Mouse (Mus musculus) embryo, embryonic 10 days (tissue): ENCODE measurements at regions not wholly inside any gene's neighbourhood (a gene's known extent, or its start where the extent isn't known, plus 50 kb on each side); places are given as distances from the start of the nearest gene placed in this dataset.

Experiments used
- DNase-seq: peaks from one replicate; pipeline ENCODE4 v3.0.0-alpha.2; 2015; ENCODE audit warnings: low spot score

GRCm38 (mm10) chr16:74984207-74984606, 572.6 kb upstream of the Robo2 start:
- no peak for DNase-seq

- no peak for DNase-seq
Observed at GRCm38 (mm10) chr16:74966099-74966498, 554.5 kb upstream of the Robo2 start.

- no peak for DNase-seq
Observed at GRCm38 (mm10) chr16:74929739-74930138, 518.1 kb upstream of the Robo2 start.

DNA sequence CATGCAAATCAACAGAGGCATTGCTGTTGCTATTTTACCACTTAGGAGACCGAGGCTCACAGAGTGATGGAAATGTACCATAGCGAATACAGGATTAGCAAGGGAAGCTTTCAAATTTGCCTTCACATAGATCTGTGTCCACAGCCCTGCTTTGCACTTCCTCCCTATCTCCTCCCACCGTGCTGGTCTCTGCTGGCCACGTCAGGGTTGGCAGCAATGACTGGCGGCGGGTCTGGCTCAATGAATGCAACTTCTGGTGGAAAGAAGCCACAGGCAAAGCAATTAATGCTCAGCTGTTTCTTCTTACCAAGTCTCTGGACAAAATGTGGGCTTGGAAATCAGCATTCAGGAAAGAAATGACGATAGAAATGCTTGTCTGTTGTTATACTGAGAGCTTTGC, 489.2 kb upstream of the Robo2 start:
- DNase-seq = no peak

DNA sequence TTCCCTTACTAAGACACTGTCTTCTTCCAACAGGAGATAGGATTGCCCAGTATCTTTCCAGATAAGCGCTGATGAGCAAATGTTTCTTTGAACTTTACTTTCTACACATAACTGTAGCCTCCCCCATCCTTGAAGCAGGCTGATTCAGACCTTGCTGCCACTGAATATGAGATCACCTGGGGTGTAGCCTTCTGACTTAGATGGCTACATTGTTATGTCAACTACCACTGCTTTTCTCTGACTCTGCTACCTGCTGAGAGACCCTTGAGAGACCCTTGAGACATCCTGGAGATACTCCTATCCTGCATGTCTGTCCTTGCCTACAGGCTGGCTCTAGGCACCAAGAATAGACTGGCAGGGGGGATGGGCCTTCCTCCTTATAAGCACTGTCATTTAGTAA, 476.1 kb upstream of the Robo2 start:
- no peak for DNase-seq

DNA sequence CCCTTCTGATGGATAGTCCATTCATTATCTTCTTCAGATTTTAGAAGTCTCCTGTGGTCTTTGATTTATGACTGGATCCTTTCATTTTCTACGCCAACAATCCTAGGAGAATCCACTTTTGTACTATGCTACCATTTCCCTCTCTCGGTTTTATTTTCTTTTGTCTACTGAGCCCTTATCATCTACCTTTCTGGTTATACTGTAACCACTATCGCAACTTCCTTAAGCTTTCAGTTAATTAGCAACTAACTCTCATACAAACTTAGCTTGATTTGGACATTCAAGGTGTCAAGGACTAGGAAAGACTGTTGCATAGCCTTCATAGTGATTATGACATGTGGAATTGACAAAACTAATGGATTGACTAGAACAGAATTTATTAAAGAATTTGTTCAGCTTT, 467.0 kb upstream of the Robo2 start:
- DNase-seq = no peak

DNA sequence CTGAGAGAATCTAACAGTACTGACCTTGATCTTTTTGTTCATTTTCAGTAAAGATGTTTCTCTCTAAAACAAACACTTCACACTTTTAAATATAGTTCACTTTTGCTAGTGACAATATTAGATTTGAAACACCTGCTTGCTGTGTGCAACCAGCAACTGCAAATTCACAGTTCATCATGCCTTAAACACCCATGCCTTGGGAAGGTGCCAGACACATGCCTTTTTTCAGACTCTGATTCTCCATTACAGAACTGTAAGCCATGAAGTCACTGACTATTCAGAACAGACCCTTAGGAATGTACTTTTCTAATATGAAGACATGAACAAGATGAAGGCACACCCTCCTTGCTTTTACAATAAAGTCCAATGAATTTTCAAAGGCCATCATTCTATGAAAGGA, 462.1 kb upstream of the Robo2 start:
- no peak for DNase-seq

DNA sequence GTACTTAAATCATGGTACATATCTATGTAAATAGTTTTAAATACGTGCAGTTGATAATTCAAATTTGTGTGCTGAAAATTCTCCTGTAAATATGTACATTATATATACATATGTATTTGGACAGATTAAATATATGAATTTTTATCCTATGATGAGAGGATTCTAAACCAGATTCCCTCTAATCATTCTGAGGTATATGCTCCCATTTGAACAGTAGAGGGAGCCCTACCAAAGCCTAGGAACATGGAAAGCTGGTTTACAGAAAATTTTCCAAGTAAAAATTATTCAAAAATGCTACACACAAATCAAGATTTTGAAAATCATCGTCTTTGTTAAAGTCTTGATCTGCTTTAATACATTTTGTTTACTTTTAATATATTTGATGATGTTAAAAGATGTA, 446.1 kb upstream of the Robo2 start:
- peak; percentile 54 for DNase-seq

DNA sequence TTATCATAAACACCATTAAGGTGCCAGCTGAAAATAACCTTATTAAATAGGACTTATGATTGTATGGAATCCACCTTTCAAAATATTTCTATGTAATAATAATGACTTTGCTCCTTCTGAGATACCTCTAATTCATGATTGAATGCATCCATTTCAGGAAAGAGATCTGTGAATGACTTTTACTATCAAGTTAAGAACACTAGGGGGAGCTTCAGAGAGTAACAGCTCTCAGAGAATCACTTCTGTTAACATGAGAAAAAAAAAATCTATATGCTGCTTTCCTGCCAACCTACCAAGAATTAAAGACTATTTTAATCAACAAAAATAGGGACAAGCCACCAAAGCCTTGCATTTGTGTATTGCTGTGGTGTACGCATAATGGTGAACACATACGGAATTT, 428.4 kb upstream of the Robo2 start:
- DNase-seq = peak; percentile 37

DNA sequence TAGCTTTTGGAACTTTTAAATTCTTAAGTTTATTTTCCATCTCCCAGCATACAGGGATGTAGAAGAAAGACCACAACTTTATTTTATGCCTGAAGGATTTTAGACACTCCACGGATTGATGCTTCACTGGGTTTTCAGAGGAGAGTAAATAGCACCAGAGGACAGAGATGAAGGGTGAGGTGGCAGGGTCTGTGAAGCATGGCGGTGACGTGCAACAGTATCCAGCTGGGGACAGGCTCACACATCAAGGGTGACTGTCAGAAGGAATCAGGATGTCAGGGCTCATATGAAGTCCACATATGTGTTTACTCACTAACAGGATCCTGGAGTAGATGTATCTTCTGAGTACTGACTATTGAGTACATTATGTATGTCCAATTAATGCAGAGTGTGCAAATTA, 402.8 kb upstream of the Robo2 start:
- no peak for DNase-seq

GRCm38 (mm10) chr16:74809154-74809825, 397.7 kb upstream of the Robo2 start:
- DNase-seq = no peak

DNA sequence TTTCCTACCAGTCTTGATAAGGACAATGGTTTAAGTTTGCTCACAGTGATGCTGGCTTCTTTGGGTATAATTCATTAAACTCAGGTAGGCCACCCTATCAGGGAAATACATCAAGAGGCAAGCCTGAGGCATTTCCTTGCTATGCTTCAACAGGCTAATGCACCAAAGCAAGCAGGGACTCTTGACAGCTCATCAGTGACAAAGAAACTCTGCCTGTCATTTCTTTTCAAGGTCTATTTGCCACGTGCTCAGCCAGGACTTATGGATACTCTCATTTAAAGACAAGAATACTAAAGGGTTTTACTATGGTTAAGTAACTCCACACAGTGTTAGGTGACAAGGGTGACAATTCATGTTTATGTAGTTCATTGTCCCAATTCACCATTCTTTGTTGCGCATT, 395.1 kb upstream of the Robo2 start:
- DNase-seq = peak; percentile 21

GRCm38 (mm10) chr16:74801296-74801695, 389.7 kb upstream of the Robo2 start:
- DNase-seq = peak; percentile 81

GRCm38 (mm10) chr16:74796303-74796653, 384.7 kb upstream of the Robo2 start:
- no peak for DNase-seq

DNA sequence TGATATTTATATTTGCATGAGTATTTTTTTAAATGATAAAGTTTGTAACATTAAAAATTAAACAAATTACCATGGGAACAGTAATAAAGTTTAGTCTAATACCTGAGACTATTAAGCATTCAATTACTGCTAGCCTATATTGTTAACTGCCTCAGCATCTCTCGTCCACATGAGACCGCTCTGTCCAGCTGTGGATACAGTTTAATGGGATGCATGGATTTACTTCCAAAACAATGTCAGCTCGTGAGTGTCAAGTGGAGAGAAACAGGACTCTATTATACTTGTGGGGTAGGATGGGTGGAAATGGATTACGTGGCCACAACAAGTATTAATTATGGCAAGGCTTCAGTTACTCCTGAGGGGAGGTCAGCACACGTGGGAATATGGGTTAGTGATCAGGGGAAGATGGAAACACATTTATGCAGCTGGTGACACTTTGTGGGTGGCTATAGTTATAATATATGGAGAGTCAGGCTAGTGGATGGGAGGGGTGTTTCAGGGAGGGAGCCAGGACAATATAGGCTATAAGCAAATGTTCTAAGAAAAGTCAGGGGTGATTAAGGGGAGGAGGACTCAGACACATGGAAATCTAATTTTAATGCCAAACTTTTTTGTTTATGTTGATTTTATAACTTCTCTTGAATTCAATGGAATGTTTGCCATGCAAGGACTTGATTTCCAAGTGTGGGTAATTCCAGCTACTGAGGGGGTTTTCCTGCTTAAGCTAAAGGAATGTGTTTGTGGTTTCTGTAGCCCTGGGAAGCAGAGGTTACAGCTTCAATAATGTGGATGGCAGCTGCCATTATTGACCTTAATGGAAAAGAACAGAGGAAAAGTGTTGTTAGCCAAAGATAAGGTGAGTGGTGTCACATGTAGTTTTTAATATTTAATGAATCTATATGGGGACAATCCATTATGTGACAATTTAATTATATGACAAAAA, 384.0 kb upstream of the Robo2 start:
- peak; percentile 24 for DNase-seq

GRCm38 (mm10) chr16:74785365-74786119, 373.9 kb upstream of the Robo2 start:
- no peak for DNase-seq

GRCm38 (mm10) chr16:74780388-74780787, 368.8 kb upstream of the Robo2 start:
- no peak for DNase-seq

DNA sequence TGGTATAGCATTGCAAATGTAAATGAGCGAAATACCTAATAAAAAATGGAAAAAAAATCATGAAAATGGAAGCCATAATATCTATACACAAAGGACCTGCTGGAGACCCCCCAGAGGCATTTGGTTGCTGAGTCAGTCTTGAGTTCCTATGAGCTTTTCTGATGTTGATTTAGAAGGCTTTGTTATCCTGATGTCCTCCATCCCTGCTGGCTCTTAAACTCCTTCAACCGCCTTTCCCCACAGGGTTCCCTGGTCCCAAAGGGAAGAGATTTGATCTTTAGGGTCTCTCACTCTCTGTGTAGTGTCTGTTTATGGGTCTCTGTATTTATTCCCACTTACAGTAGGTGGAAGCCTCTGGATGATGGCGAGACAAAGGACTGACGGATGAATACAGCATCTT, 356.6 kb upstream of the Robo2 start:
- DNase-seq = no peak

- peak; percentile 21 for DNase-seq
Observed at GRCm38 (mm10) chr16:74756720-74757345, 345.2 kb upstream of the Robo2 start.

GRCm38 (mm10) chr16:74750900-74751299, 339.3 kb upstream of the Robo2 start:
- peak; percentile 21 for DNase-seq

GRCm38 (mm10) chr16:74749006-74749405, 337.4 kb upstream of the Robo2 start:
- no peak for DNase-seq

DNA sequence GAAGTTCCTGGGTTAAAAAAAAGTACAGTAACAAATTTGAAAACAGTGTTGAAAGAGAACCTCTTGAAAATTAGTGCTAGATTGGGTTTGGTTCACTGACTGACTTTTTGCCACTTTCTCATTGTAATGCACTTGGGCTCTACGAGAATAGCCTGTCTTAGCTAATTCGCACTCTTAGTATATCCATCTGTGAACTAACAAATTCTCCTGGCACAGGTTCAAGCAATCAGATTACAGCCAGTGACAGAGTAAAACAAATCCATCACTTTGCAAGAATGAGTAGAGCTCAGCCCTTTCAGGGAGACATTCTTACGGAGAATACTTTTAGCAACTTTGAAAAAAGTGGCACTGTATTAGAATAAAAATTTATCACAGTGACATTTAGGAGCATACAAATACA, 331.9 kb upstream of the Robo2 start:
- no peak for DNase-seq
